Mouse (Mus musculus): ENCODE results near the gene Pithd1. TPM values are rescaled to one million over a fixed set of nuclear protein-coding genes. Genes with fewer than 3 reads are reported as not detected.

Gene Pithd1
- polyA plus RNA-seq (2016; fragmentation: Nextera tagmentation; extraction: Ambion mirVana) = 63.2 and 63.3 TPM in 2 replicates

- H3K9me3 ChIP-seq = no peaks in the 10 kb centered on the region
- under 1% methylated on average over 81 of the region's 81 CpGs for WGBS
- peaks cover 22% of the 10 kb centered on the region for H3K36me3 ChIP-seq
- H3K27ac ChIP-seq = peak within 1 kb of the TSS; percentile 62
- H3K4me3 ChIP-seq = peak within 1 kb of the TSS; percentile 96
- peak within 1 kb of the TSS; percentile 92 for H3K4me2 ChIP-seq (replicated peaks)
- H3K4me1 ChIP-seq = peaks cover 17% of the 10 kb centered on the region
- peak within 1 kb of the TSS; percentile 96 for H3K9ac ChIP-seq
- ATAC-seq (ENCODE audit: low FRiP score, low read depth) = peak; percentile 92
- no peaks in the 10 kb centered on the region for H3K27me3 ChIP-seq (replicated peaks)
These were observed at the start of gene Pithd1 for GRCm38 (mm10) chr4:135986943-135987710. Gene Pithd1 (minus strand): TSS chr4:135987264.

GRCm38 (mm10) chr4:136035078-136035477, 48.0 kb upstream of the Pithd1 start:
- no peak for ATAC-seq (ENCODE audit: low FRiP score, low read depth)
- Histone ChIP-seq H3K27me3 (replicated peaks) (no peaks in the 10 kb centered on the region), H3K27ac (no peak overlapping the region), H3K36me3 (no peaks in the 10 kb centered on the region), H3K4me2 (replicated peaks) (no peak overlapping the region), H3K9ac (no peak overlapping the region), H3K9me3 (no peaks in the 10 kb centered on the region), H3K4me1 (peaks cover 12% of the 10 kb centered on the region), H3K4me3 (no peak overlapping the region)
- WGBS = 81% methylated on average over 4 of the region's 4 CpGs

GRCm38 (mm10) chr4:136033231-136033630, 46.2 kb upstream of the Pithd1 start:
- Histone ChIP-seq H3K9ac (no peak overlapping the region), H3K36me3 (no peaks in the 10 kb centered on the region), H3K4me1 (peaks cover 12% of the 10 kb centered on the region), H3K9me3 (no peaks in the 10 kb centered on the region), H3K27ac (no peak overlapping the region), H3K4me2 (replicated peaks) (no peak overlapping the region), H3K27me3 (replicated peaks) (no peaks in the 10 kb centered on the region), H3K4me3 (no peak overlapping the region)
- no peak for ATAC-seq (ENCODE audit: low FRiP score, low read depth)
- WGBS = 86% methylated on average over 1 of the region's 1 CpGs

GRCm38 (mm10) chr4:136030968-136031909, 44.2 kb upstream of the Pithd1 start:
- Histone ChIP-seq H3K4me3 (no peak overlapping the region), H3K27ac (no peak overlapping the region), H3K9me3 (no peaks in the 10 kb centered on the region), H3K36me3 (no peaks in the 10 kb centered on the region), H3K4me2 (replicated peaks) (peak overlapping the region; percentile 22), H3K27me3 (replicated peaks) (no peaks in the 10 kb centered on the region), H3K4me1 (peaks cover 12% of the 10 kb centered on the region), H3K9ac (peak overlapping the region; percentile 21; the same call in 1 of the 2 replicates)
- ATAC-seq (ENCODE audit: low FRiP score, low read depth) = no peak
- 6% methylated on average over 8 of the region's 8 CpGs for WGBS

- 92% methylated on average over 5 of the region's 5 CpGs for WGBS
- H3K27ac ChIP-seq = no peak overlapping the region
- H3K4me2 ChIP-seq (replicated peaks) = no peak overlapping the region
- no peak overlapping the region for H3K4me3 ChIP-seq
- no peaks in the 10 kb centered on the region for H3K9me3 ChIP-seq
- ATAC-seq (ENCODE audit: low FRiP score, low read depth) = no peak
- no peaks in the 10 kb centered on the region for H3K36me3 ChIP-seq
- H3K4me1 ChIP-seq = peaks cover 12% of the 10 kb centered on the region
- no peak overlapping the region for H3K9ac ChIP-seq
- no peaks in the 10 kb centered on the region for H3K27me3 ChIP-seq (replicated peaks)
These were observed 41.6 kb upstream of the Pithd1 start for GRCm38 (mm10) chr4:136028689-136029088.

GRCm38 (mm10) chr4:136028132-136028564, 41.1 kb upstream of the Pithd1 start:
- H3K27ac ChIP-seq = no peak overlapping the region
- no peaks in the 10 kb centered on the region for H3K9me3 ChIP-seq
- no peaks in the 10 kb centered on the region for H3K27me3 ChIP-seq (replicated peaks)
- WGBS = 90% methylated on average over 19 of the region's 19 CpGs
- ATAC-seq (ENCODE audit: low FRiP score, low read depth) = no peak
- H3K4me1 ChIP-seq = peaks cover 12% of the 10 kb centered on the region
- H3K4me2 ChIP-seq (replicated peaks) = no peak overlapping the region
- H3K36me3 ChIP-seq = no peaks in the 10 kb centered on the region
- H3K4me3 ChIP-seq = no peak overlapping the region
- no peak overlapping the region for H3K9ac ChIP-seq

GRCm38 (mm10) chr4:136027416-136028131, 40.5 kb upstream of the Pithd1 start:
- ATAC-seq (ENCODE audit: low FRiP score, low read depth) = no peak
- Histone ChIP-seq H3K4me3 (no peak overlapping the region), H3K27me3 (replicated peaks) (no peaks in the 10 kb centered on the region), H3K36me3 (no peaks in the 10 kb centered on the region), H3K27ac (no peak overlapping the region), H3K9ac (no peak overlapping the region), H3K4me2 (replicated peaks) (no peak overlapping the region), H3K4me1 (peaks cover 12% of the 10 kb centered on the region), H3K9me3 (no peaks in the 10 kb centered on the region)
- 83% methylated on average over 8 of the region's 8 CpGs for WGBS

GRCm38 (mm10) chr4:136025350-136025749, 38.3 kb upstream of the Pithd1 start:
- 79% methylated on average over 1 of the region's 1 CpGs for WGBS

GRCm38 (mm10) chr4:136022924-136023323, 35.9 kb upstream of the Pithd1 start:
- no peak overlapping the region for H3K4me3 ChIP-seq
- no peak overlapping the region for H3K27ac ChIP-seq
- H3K4me1 ChIP-seq = peaks cover 15% of the 10 kb centered on the region
- ATAC-seq (ENCODE audit: low FRiP score, low read depth) = no peak
- WGBS = 96% methylated on average over 9 of the region's 9 CpGs
- H3K4me2 ChIP-seq (replicated peaks) = no peak overlapping the region
- H3K9ac ChIP-seq = no peak overlapping the region
- H3K9me3 ChIP-seq = no peaks in the 10 kb centered on the region
- no peaks in the 10 kb centered on the region for H3K27me3 ChIP-seq (replicated peaks)
- no peaks in the 10 kb centered on the region for H3K36me3 ChIP-seq

More at GRCm38 (mm10) chr4:136025350-136025749, 38.3 kb upstream of the Pithd1 start:
- no peak overlapping the region for H3K9ac ChIP-seq
- no peaks in the 10 kb centered on the region for H3K9me3 ChIP-seq
- H3K27ac ChIP-seq = no peak overlapping the region
- H3K4me2 ChIP-seq (replicated peaks) = no peak overlapping the region
- H3K27me3 ChIP-seq (replicated peaks) = no peaks in the 10 kb centered on the region
- ATAC-seq (ENCODE audit: low FRiP score, low read depth) = no peak
- H3K36me3 ChIP-seq = no peaks in the 10 kb centered on the region
- no peak overlapping the region for H3K4me3 ChIP-seq
- H3K4me1 ChIP-seq = peaks cover 5% of the 10 kb centered on the region

- peak; percentile 98 for ATAC-seq (ENCODE audit: low FRiP score, low read depth)
- H3K9ac ChIP-seq = peak within 1 kb of the TSS; percentile 94
- no peaks in the 10 kb centered on the region for H3K9me3 ChIP-seq
- no peaks in the 10 kb centered on the region for H3K27me3 ChIP-seq (replicated peaks)
- peak within 1 kb of the TSS; percentile 97 for H3K4me3 ChIP-seq
- peak within 1 kb of the TSS; percentile 51; the same call in 1 of the 2 replicates for H3K27ac ChIP-seq
- peak within 1 kb of the TSS; percentile 95 for H3K4me2 ChIP-seq (replicated peaks)
- H3K4me1 ChIP-seq = peaks cover 15% of the 10 kb centered on the region
- WGBS = under 1% methylated on average over 48 of the region's 48 CpGs
- H3K36me3 ChIP-seq = no peaks in the 10 kb centered on the region
These were observed 34.5 kb upstream of the Pithd1 start, which contains the start of gene Eloa for GRCm38 (mm10) chr4:136021549-136022047. Gene Eloa (minus strand): TSS chr4:136021763.

- peak overlapping the region; percentile 97 for H3K4me3 ChIP-seq
- peak overlapping the region; percentile 51; the same call in 1 of the 2 replicates for H3K27ac ChIP-seq
- peak overlapping the region; percentile 94 for H3K9ac ChIP-seq
- peak overlapping the region; percentile 95 for H3K4me2 ChIP-seq (replicated peaks)
- ATAC-seq (ENCODE audit: low FRiP score, low read depth) = peak; percentile 79
- H3K36me3 ChIP-seq = no peaks in the 10 kb centered on the region
- H3K27me3 ChIP-seq (replicated peaks) = no peaks in the 10 kb centered on the region
- no peaks in the 10 kb centered on the region for H3K9me3 ChIP-seq
- 1% methylated on average over 62 of the region's 62 CpGs for WGBS
- peaks cover 15% of the 10 kb centered on the region for H3K4me1 ChIP-seq
These were observed 33.9 kb upstream of the Pithd1 start for GRCm38 (mm10) chr4:136020743-136021548.

All from neural tube, embryonic 12.5 days (tissue).